Mouse (Mus musculus) brain, embryonic 18.5 days (tissue): ENCODE results near the gene Ets1.

ENCODE experiments used
- DNase-seq: peaks from one replicate; pipeline ENCODE4 v3.0.0-alpha.2; 2012; ENCODE audit warnings: low read depth, low spot score

The Ets1 gene

GRCm38 (mm10) chr9:32730001-32730655 is 94.1 kb downstream of the Ets1 start:
- DNase-seq = no peak

GRCm38 (mm10) chr9:32730656-32731590 is 94.9 kb downstream of the Ets1 start:
- no peak for DNase-seq

- no peak for DNase-seq
Measured at GRCm38 (mm10) chr9:32731787-32732186, 95.8 kb downstream of the Ets1 start.

- DNase-seq = no peak
Measured at GRCm38 (mm10) chr9:32735071-32735470, 99.0 kb downstream of the Ets1 start.

GRCm38 (mm10) chr9:32736051-32736450 is 100.0 kb downstream of the Ets1 start:
- DNase-seq = no peak

GRCm38 (mm10) chr9:32739988-32740387 is 104.0 kb downstream of the Ets1 start:
- DNase-seq = no peak

GRCm38 (mm10) chr9:32740751-32741387 is 104.8 kb downstream of the Ets1 start:
- DNase-seq = no peak

GRCm38 (mm10) chr9:32741681-32742080 is 105.7 kb downstream of the Ets1 start:
- no peak for DNase-seq

GRCm38 (mm10) chr9:32743157-32743556 is 107.1 kb downstream of the Ets1 start:
- no peak for DNase-seq

GRCm38 (mm10) chr9:32743642-32744161 is 107.7 kb downstream of the Ets1 start:
- no peak for DNase-seq

- DNase-seq = no peak
Measured at GRCm38 (mm10) chr9:32744288-32744687, 108.3 kb downstream of the Ets1 start.

- no peak for DNase-seq
Measured at GRCm38 (mm10) chr9:32745079-32745763, 109.2 kb downstream of the Ets1 start.

GRCm38 (mm10) chr9:32745998-32746397 is 110.0 kb downstream of the Ets1 start:
- DNase-seq = no peak

GRCm38 (mm10) chr9:32746615-32747014 is 110.6 kb downstream of the Ets1 start:
- no peak for DNase-seq

GRCm38 (mm10) chr9:32747624-32748023 is 111.6 kb downstream of the Ets1 start:
- no peak for DNase-seq

- no peak for DNase-seq
Measured at GRCm38 (mm10) chr9:32748552-32748951, 112.5 kb downstream of the Ets1 start.

- DNase-seq = no peak
Measured at GRCm38 (mm10) chr9:32749721-32750480, 113.9 kb downstream of the Ets1 start.

- DNase-seq = no peak
Measured at GRCm38 (mm10) chr9:32752602-32753001, 116.6 kb downstream of the Ets1 start.

GRCm38 (mm10) chr9:32754311-32754710 is 118.3 kb downstream of the Ets1 start:
- DNase-seq = no peak

- no peak for DNase-seq
Measured at GRCm38 (mm10) chr9:32756002-32756401, 120.0 kb downstream of the Ets1 start.
